ENCODE assay signal across 30 mouse cellular contexts in genomic region chr17:34621006-34621405, GRCm38 (mm10). TPM values are rescaled to one million over a fixed set of nuclear protein-coding genes. Genes with fewer than 3 reads are reported as not detected.
A peak's percentile ranks its signal among the peaks of the same experiment; 100 is the strongest.
DNase-seq lines count a peak whose midpoint lies in the region; ATAC-seq and TF ChIP-seq lines count a peak whose summit lies in the region.
"Had no signal": no experiment of that assay in that cellular context is flagged by ENCODE, and none has a peak within 500 bp of the region (broad histone marks: within the 10 kb centered on the region; RNA-seq: fewer than 3 reads in every experiment).

No protein-coding gene starts in this region.

- no peak overlapping the region for H3K27ac ChIP-seq in hindbrain, postnatal 0 days
- no peak overlapping the region for H3K27ac ChIP-seq in hindbrain, embryonic 13.5 days
- H3K27ac ChIP-seq in liver, embryonic 16.5 days (ENCODE audit: low read length) = peak overlapping the region; percentile 40; the same call in 1 of the 2 replicates
- no peak overlapping the region for H3K27ac ChIP-seq in liver, embryonic 12.5 days
- H3K27ac ChIP-seq in intestine, embryonic 15.5 days = peak overlapping the region; percentile 20; the same call in 1 of the 2 replicates
- no peak overlapping the region for H3K27ac ChIP-seq in intestine, postnatal 0 days (ENCODE audit: low read depth, low read length)
- H3K27ac ChIP-seq: embryonic facial prominence, embryonic 12.5 days; embryonic facial prominence, embryonic 15.5 days; forebrain, embryonic 12.5 days; gastrocnemius, adult 2 months; heart, embryonic 15.5 days; hindbrain, embryonic 10.5 days; hindbrain, embryonic 14.5 days had no signal

- H3K27me3 ChIP-seq in hindbrain, postnatal 0 days (ENCODE audit: insufficient read depth, low read length) = no peaks in the 10 kb centered on the region
- no peaks in the 10 kb centered on the region for H3K27me3 ChIP-seq in hindbrain, embryonic 13.5 days
- no peaks in the 10 kb centered on the region for H3K27me3 ChIP-seq in liver, embryonic 16.5 days (ENCODE audit: control insufficient read depth, insufficient read depth, low read depth, low read length)
- no peaks in the 10 kb centered on the region for H3K27me3 ChIP-seq in liver, embryonic 12.5 days (replicated peaks)
- no peaks in the 10 kb centered on the region for H3K27me3 ChIP-seq in intestine, embryonic 15.5 days (replicated peaks)
- H3K27me3 ChIP-seq in intestine, postnatal 0 days (replicated peaks; ENCODE audit: control insufficient read depth, insufficient read depth, low read length) = no peaks in the 10 kb centered on the region
- H3K27me3 ChIP-seq: embryonic facial prominence, embryonic 12.5 days; embryonic facial prominence, embryonic 15.5 days; forebrain, embryonic 12.5 days; heart, embryonic 12.5 days; heart, embryonic 15.5 days had no signal

- no peak overlapping the region for H3K9ac ChIP-seq in hindbrain, postnatal 0 days (replicated peaks; ENCODE audit: low read length)
- H3K9ac ChIP-seq in hindbrain, embryonic 13.5 days = no peak overlapping the region
- H3K9ac ChIP-seq in liver, embryonic 16.5 days (ENCODE audit: low read depth, low read length) = no peak overlapping the region
- no peak overlapping the region for H3K9ac ChIP-seq in liver, embryonic 12.5 days
- H3K9ac ChIP-seq in intestine, embryonic 15.5 days = no peak overlapping the region
- no peak overlapping the region for H3K9ac ChIP-seq in intestine, postnatal 0 days (ENCODE audit: low read depth, low read length)
- H3K9ac ChIP-seq: embryonic facial prominence, embryonic 12.5 days; embryonic facial prominence, embryonic 15.5 days; forebrain, embryonic 12.5 days; heart, embryonic 12.5 days; heart, embryonic 15.5 days; hindbrain, embryonic 14.5 days had no signal

- no peaks in the 10 kb centered on the region for H3K9me3 ChIP-seq in hindbrain, postnatal 0 days (ENCODE audit: low read length)
- H3K9me3 ChIP-seq in hindbrain, embryonic 13.5 days = no peaks in the 10 kb centered on the region
- no peaks in the 10 kb centered on the region for H3K9me3 ChIP-seq in liver, embryonic 16.5 days (replicated peaks; ENCODE audit: control insufficient read depth, low read length)
- no peaks in the 10 kb centered on the region for H3K9me3 ChIP-seq in liver, embryonic 12.5 days (replicated peaks)
- no peaks in the 10 kb centered on the region for H3K9me3 ChIP-seq in intestine, embryonic 15.5 days
- H3K9me3 ChIP-seq in intestine, postnatal 0 days (ENCODE audit: control insufficient read depth) = no peaks in the 10 kb centered on the region
- H3K9me3 ChIP-seq: embryonic facial prominence, embryonic 12.5 days; embryonic facial prominence, embryonic 15.5 days; forebrain, embryonic 12.5 days; heart, embryonic 12.5 days; heart, embryonic 15.5 days; hindbrain, embryonic 10.5 days had no signal

- no peak overlapping the region for H3K4me3 ChIP-seq in hindbrain, postnatal 0 days (ENCODE audit: low read length)
- no peak overlapping the region for H3K4me3 ChIP-seq in hindbrain, embryonic 13.5 days
- H3K4me3 ChIP-seq in liver, embryonic 16.5 days (ENCODE audit: low read depth, low read length) = no peak overlapping the region
- H3K4me3 ChIP-seq in liver, embryonic 12.5 days = no peak overlapping the region
- no peak overlapping the region for H3K4me3 ChIP-seq in intestine, embryonic 15.5 days (replicated peaks)
- H3K4me3 ChIP-seq in intestine, postnatal 0 days (ENCODE audit: low read depth, low read length) = no peak overlapping the region
- H3K4me3 ChIP-seq: embryonic facial prominence, embryonic 12.5 days; embryonic facial prominence, embryonic 15.5 days; forebrain, embryonic 12.5 days; gastrocnemius, adult 2 months; heart, embryonic 12.5 days; heart, embryonic 15.5 days; hindbrain, embryonic 10.5 days had no signal

- H3K36me3 ChIP-seq in hindbrain, postnatal 0 days (ENCODE audit: insufficient read depth, low read length) = peaks cover 15% of the 10 kb centered on the region; the same call in 1 of the 2 replicates
- peaks cover 57% of the 10 kb centered on the region for H3K36me3 ChIP-seq in hindbrain, embryonic 13.5 days
- peaks cover 2% of the 10 kb centered on the region; the same call in 1 of the 2 replicates for H3K36me3 ChIP-seq in liver, embryonic 16.5 days (ENCODE audit: control insufficient read depth, insufficient read depth)
- H3K36me3 ChIP-seq in liver, embryonic 12.5 days = peaks cover 49% of the 10 kb centered on the region
- H3K36me3 ChIP-seq in intestine, embryonic 15.5 days = peaks cover 21% of the 10 kb centered on the region
- peaks cover 49% of the 10 kb centered on the region for H3K36me3 ChIP-seq in intestine, postnatal 0 days (ENCODE audit: control insufficient read depth, insufficient read depth)

- DNase-seq in hindbrain, postnatal 0 days (ENCODE audit: low spot score) = peak; percentile 1
- DNase-seq in right cerebral cortex, adult 2 months (ENCODE audit: low spot score in 2 of 2) = no peak
- DNase-seq: adrenal gland, adult 2 months; adrenal gland, postnatal 14 days; B cell, adult 2 months; cerebellum, adult 11 months; cerebellum, adult 2 months; cerebellum, adult 9-11 months; cerebellum, postnatal 25 days; gastrocnemius, adult 2 months; gastrocnemius, postnatal 14 days; heart, adult 11 months; heart, postnatal 10 days; heart, postnatal 36 days had no signal

- no peaks in the 10 kb centered on the region for H3K4me1 ChIP-seq in hindbrain, postnatal 0 days (ENCODE audit: insufficient read depth, low read length)
- peaks cover 4% of the 10 kb centered on the region for H3K4me1 ChIP-seq in hindbrain, embryonic 13.5 days (replicated peaks)
- H3K4me1 ChIP-seq in liver, embryonic 16.5 days (ENCODE audit: control insufficient read depth, low read depth, low read length) = peaks cover 9% of the 10 kb centered on the region; the same call in 1 of the 2 replicates
- H3K4me1 ChIP-seq in liver, embryonic 12.5 days = peaks cover 20% of the 10 kb centered on the region
- H3K4me1 ChIP-seq in intestine, embryonic 15.5 days (replicated peaks) = peaks cover 3% of the 10 kb centered on the region
- H3K4me1 ChIP-seq in intestine, postnatal 0 days (replicated peaks; ENCODE audit: control insufficient read depth, insufficient read depth, low read length) = no peaks in the 10 kb centered on the region

- ATAC-seq in hindbrain, postnatal 0 days = no peak
- no peak for ATAC-seq in hindbrain, embryonic 13.5 days (ENCODE audit: low FRiP score)
- ATAC-seq in liver, embryonic 16.5 days (ENCODE audit: low read depth) = no peak
- ATAC-seq in liver, embryonic 12.5 days = no peak
- ATAC-seq in intestine, embryonic 15.5 days = 0 out of 2 replicates have a peak, but pooled peaks have one; percentile 21
- peak; percentile 58 for ATAC-seq in intestine, postnatal 0 days
- no peak for ATAC-seq in CD4-positive, CD25-positive, alpha-beta regulatory T cell, adult 4 months
- ATAC-seq: forebrain, embryonic 16.5 days had no signal

- H3K4me2 ChIP-seq in hindbrain, postnatal 0 days (ENCODE audit: low read depth, low read length) = no peak overlapping the region
- H3K4me2 ChIP-seq in hindbrain, embryonic 13.5 days = no peak overlapping the region
- H3K4me2 ChIP-seq in liver, embryonic 16.5 days (ENCODE audit: low read depth, low read length) = no peak overlapping the region
- no peak overlapping the region for H3K4me2 ChIP-seq in liver, embryonic 12.5 days
- H3K4me2 ChIP-seq in intestine, embryonic 15.5 days (replicated peaks) = no peak overlapping the region
- H3K4me2 ChIP-seq in intestine, postnatal 0 days (replicated peaks; ENCODE audit: low read depth) = no peak overlapping the region
- H3K4me2 ChIP-seq: embryonic facial prominence, embryonic 12.5 days; embryonic facial prominence, embryonic 15.5 days; forebrain, embryonic 12.5 days; heart, embryonic 12.5 days; heart, embryonic 15.5 days; hindbrain, embryonic 14.5 days had no signal

- no peak for TF ChIP-seq CTCF in hindbrain, postnatal 0 days (IDR thresholded peaks at IDR 0.05; ENCODE audit: low read depth)
- TF ChIP-seq CTCF in intestine, postnatal 0 days (IDR thresholded peaks at IDR 0.05; ENCODE audit: low read depth) = no peak

- WGBS in hindbrain, postnatal 0 days = 92% methylated on average over 8 of the region's 8 CpGs
- WGBS in hindbrain, embryonic 13.5 days = 93% methylated on average over 8 of the region's 8 CpGs
- WGBS in liver, embryonic 16.5 days (ENCODE audit: insufficient replicate concordance) = 80% methylated on average over 8 of the region's 8 CpGs
- WGBS in liver, embryonic 12.5 days (ENCODE audit: insufficient replicate concordance) = 75% methylated on average over 8 of the region's 8 CpGs
- 67% methylated on average over 8 of the region's 8 CpGs for WGBS in intestine, embryonic 15.5 days
- 50% methylated on average over 8 of the region's 8 CpGs for whole genome bisulfite sequencing in intestine, postnatal 0 days

RNA-seq across cellular contexts. Expression of gene Egfl8, which starts 5.2 kb away (rescaled TPM):
- 3.5 and 5.9 TPM in 2 replicates for total RNA-seq in hindbrain, postnatal 0 days (2014; rRNA removed)
- 6.5 and 7.4 TPM in 2 replicates for polyA plus RNA-seq in hindbrain, postnatal 0 days (2015; fragmentation: Nextera tagmentation; extraction: Ambion mirVana)
- 11.7 and 12.9 TPM in 2 replicates for polyA plus RNA-seq in hindbrain, embryonic 13.5 days (2015; fragmentation: Nextera tagmentation; extraction: Ambion mirVana)
- 0.33 and 0.51 TPM in 2 replicates for polyA plus RNA-seq in liver, embryonic 16.5 days (2015; fragmentation: Nextera tagmentation; extraction: Ambion mirVana)
- 0.45 and 0.50 TPM in 2 replicates for polyA plus RNA-seq in liver, embryonic 12.5 days (2016; fragmentation: Nextera tagmentation; extraction: Ambion mirVana)
- polyA plus RNA-seq in intestine, embryonic 15.5 days (2015; fragmentation: Nextera tagmentation; extraction: Ambion mirVana) = 3.0 and 3.4 TPM in 2 replicates
- 2.5 and 2.7 TPM in 2 replicates for polyA plus RNA-seq in intestine, postnatal 0 days (2015; fragmentation: Nextera tagmentation; extraction: Ambion mirVana)
- polyA plus RNA-seq in CD4-positive, CD25-positive, alpha-beta regulatory T cell, adult 4 months (2017; shearing (Covaris generic)) = 1 to 10 TPM; 1.9 to 2.8 TPM

RNA-seq across cellular contexts. Expression of gene Ppt2, which starts 7.3 kb away (rescaled TPM):
- total RNA-seq in hindbrain, postnatal 0 days (2014; rRNA removed) = 33.6 and 42.3 TPM in 2 replicates
- polyA plus RNA-seq in hindbrain, postnatal 0 days (2015; fragmentation: Nextera tagmentation; extraction: Ambion mirVana) = 17.9 and 20.0 TPM in 2 replicates
- 21.7 and 22.7 TPM in 2 replicates for polyA plus RNA-seq in hindbrain, embryonic 13.5 days (2015; fragmentation: Nextera tagmentation; extraction: Ambion mirVana)
- 11.4 and 13.8 TPM in 2 replicates for polyA plus RNA-seq in liver, embryonic 16.5 days (2015; fragmentation: Nextera tagmentation; extraction: Ambion mirVana)
- 13.7 and 13.9 TPM in 2 replicates for polyA plus RNA-seq in liver, embryonic 12.5 days (2016; fragmentation: Nextera tagmentation; extraction: Ambion mirVana)
- polyA plus RNA-seq in intestine, embryonic 15.5 days (2015; fragmentation: Nextera tagmentation; extraction: Ambion mirVana) = 27.8 and 29.6 TPM in 2 replicates
- 17.2 and 18.0 TPM in 2 replicates for polyA plus RNA-seq in intestine, postnatal 0 days (2015; fragmentation: Nextera tagmentation; extraction: Ambion mirVana)
- polyA plus RNA-seq in CD4-positive, CD25-positive, alpha-beta regulatory T cell, adult 4 months (2017; shearing (Covaris generic)) = 10 to 100 TPM; 20.6 to 32.2 TPM

RNA-seq across cellular contexts. Expression of gene Prrt1, which starts 8.3 kb away (rescaled TPM):
- total RNA-seq in hindbrain, postnatal 0 days (2014; rRNA removed) = 7.5 and 8.1 TPM in 2 replicates
- polyA plus RNA-seq in hindbrain, postnatal 0 days (2015; fragmentation: Nextera tagmentation; extraction: Ambion mirVana) = 7.3 and 7.9 TPM in 2 replicates
- polyA plus RNA-seq in hindbrain, embryonic 13.5 days (2015; fragmentation: Nextera tagmentation; extraction: Ambion mirVana) = 5.5 and 5.6 TPM in 2 replicates
- polyA plus RNA-seq in liver, embryonic 16.5 days (2015; fragmentation: Nextera tagmentation; extraction: Ambion mirVana) = not detected in 2 replicates
- not detected in 2 replicates for polyA plus RNA-seq in liver, embryonic 12.5 days (2016; fragmentation: Nextera tagmentation; extraction: Ambion mirVana)
- 0.40 and 0.49 TPM in 2 replicates for polyA plus RNA-seq in intestine, embryonic 15.5 days (2015; fragmentation: Nextera tagmentation; extraction: Ambion mirVana)
- polyA plus RNA-seq in intestine, postnatal 0 days (2015; fragmentation: Nextera tagmentation; extraction: Ambion mirVana) = 0.27 and 0.47 TPM in 2 replicates
- 1 to 10 TPM; 1.4 to 2.2 TPM for polyA plus RNA-seq in CD4-positive, CD25-positive, alpha-beta regulatory T cell, adult 4 months (2017; shearing (Covaris generic))
- total RNA-seq: common myeloid progenitor, adult 5-6 weeks; MEL had no signal
- polyA plus RNA-seq: heart, embryonic 12.5 days had no signal

RNA-seq across cellular contexts. Expression of gene Agpat1, which starts 16.9 kb away (rescaled TPM):
- 306 and 322 TPM in 2 replicates for total RNA-seq in hindbrain, postnatal 0 days (2014; rRNA removed)
- polyA plus RNA-seq in hindbrain, postnatal 0 days (2015; fragmentation: Nextera tagmentation; extraction: Ambion mirVana) = 97.7 and 98.4 TPM in 2 replicates
- polyA plus RNA-seq in hindbrain, embryonic 13.5 days (2015; fragmentation: Nextera tagmentation; extraction: Ambion mirVana) = 97.8 and 99.1 TPM in 2 replicates
- 18.4 and 21.3 TPM in 2 replicates for polyA plus RNA-seq in liver, embryonic 16.5 days (2015; fragmentation: Nextera tagmentation; extraction: Ambion mirVana)
- polyA plus RNA-seq in liver, embryonic 12.5 days (2016; fragmentation: Nextera tagmentation; extraction: Ambion mirVana) = 31.2 and 31.7 TPM in 2 replicates
- 51.2 and 60.8 TPM in 2 replicates for polyA plus RNA-seq in intestine, embryonic 15.5 days (2015; fragmentation: Nextera tagmentation; extraction: Ambion mirVana)
- 53.2 and 55.6 TPM in 2 replicates for polyA plus RNA-seq in intestine, postnatal 0 days (2015; fragmentation: Nextera tagmentation; extraction: Ambion mirVana)
- polyA plus RNA-seq in CD4-positive, CD25-positive, alpha-beta regulatory T cell, adult 4 months (2017; shearing (Covaris generic)) = 10 to 100 TPM; 16.9 to 19.2 TPM

RNA-seq across cellular contexts. Expression of gene Rnf5, which starts 17.5 kb away (rescaled TPM):
- 61.9 and 65.3 TPM in 2 replicates for total RNA-seq in hindbrain, postnatal 0 days (2014; rRNA removed)
- 223 and 233 TPM in 2 replicates for polyA plus RNA-seq in hindbrain, postnatal 0 days (2015; fragmentation: Nextera tagmentation; extraction: Ambion mirVana)
- 299 and 301 TPM in 2 replicates for polyA plus RNA-seq in hindbrain, embryonic 13.5 days (2015; fragmentation: Nextera tagmentation; extraction: Ambion mirVana)
- polyA plus RNA-seq in liver, embryonic 16.5 days (2015; fragmentation: Nextera tagmentation; extraction: Ambion mirVana) = 90.3 and 92.4 TPM in 2 replicates
- 94.8 and 101 TPM in 2 replicates for polyA plus RNA-seq in liver, embryonic 12.5 days (2016; fragmentation: Nextera tagmentation; extraction: Ambion mirVana)
- 165 and 174 TPM in 2 replicates for polyA plus RNA-seq in intestine, embryonic 15.5 days (2015; fragmentation: Nextera tagmentation; extraction: Ambion mirVana)
- polyA plus RNA-seq in intestine, postnatal 0 days (2015; fragmentation: Nextera tagmentation; extraction: Ambion mirVana) = 123 and 135 TPM in 2 replicates
- polyA plus RNA-seq in CD4-positive, CD25-positive, alpha-beta regulatory T cell, adult 4 months (2017; shearing (Covaris generic)) = 10 to 100 TPM; 68.0 to 75.0 TPM

Comparison
In these comparisons a context has a peak if more than half of its experiments do, and no peak if none do; other contexts are left out.
1. H3K27ac ChIP-seq: peak in liver, embryonic 16.5 days (single experiment) and intestine, embryonic 15.5 days (single experiment); none in hindbrain, postnatal 0 days (single experiment), hindbrain, embryonic 13.5 days (single experiment), liver, embryonic 12.5 days (single experiment) and intestine, postnatal 0 days (single experiment).
2. ATAC-seq: peak in intestine, embryonic 15.5 days (single experiment) and intestine, postnatal 0 days (single experiment); none in hindbrain, postnatal 0 days (single experiment), hindbrain, embryonic 13.5 days (single experiment), liver, embryonic 16.5 days (single experiment), liver, embryonic 12.5 days (single experiment) and CD4-positive, CD25-positive, alpha-beta regulatory T cell, adult 4 months (single experiment).